Mouse (Mus musculus) embryonic facial prominence, embryonic 10.5 days (tissue): ENCODE data around the gene St6gal1. TPM values are rescaled to one million over a fixed set of nuclear protein-coding genes. Genes with fewer than 3 reads are reported as not detected.

Experiments
- DNase-seq: peaks from one replicate; pipeline ENCODE4 v3.0.0-alpha.2; 2017; ENCODE audit warnings: low spot score
- H3K27ac ChIP-seq: fragments of 300-500 bp; sonication (generic); replicated peaks from 2 replicates; pipeline ENCODE4 v1.5.1; 2016; ENCODE audit warnings: mild to moderate bottlenecking
- H3K27me3 ChIP-seq: fragments of 300-500 bp; sonication (generic); replicated peaks from 2 replicates; pipeline ENCODE4 v1.6.1; 2016; ENCODE audit warnings: low read depth, mild to moderate bottlenecking; ENCODE audit not compliant: poor library complexity, severe bottlenecking
- H3K36me3 ChIP-seq: fragments of 300-500 bp; sonication (generic); replicated peaks from 2 replicates; pipeline ENCODE4 v1.6.1; 2016; ENCODE audit warnings: mild to moderate bottlenecking, moderate library complexity
- H3K4me1 ChIP-seq: fragments of 300-500 bp; sonication (generic); 2 replicates; pipeline ENCODE4 v1.6.1; 2016
- H3K4me3 ChIP-seq: fragments of 300-500 bp; sonication (generic); 2 replicates; pipeline ENCODE4 v1.5.1; 2016; ENCODE audit warnings: mild to moderate bottlenecking, moderate library complexity
- H3K9me3 ChIP-seq: fragments of 300-500 bp; sonication (generic); 2 replicates; pipeline ENCODE4 v1.6.1; 2016; ENCODE audit warnings: mild to moderate bottlenecking
- WGBS: fragments of 180-500 bp; shearing (Covaris S2); methylation state at CpG from one replicate; pipeline ENCODE4 v1.1.7; 2016; 5-methylcytosine and 5-hydroxymethylcytosine counted together
- polyA plus RNA-seq: library from polyadenylated mRNA; unstranded; fragments of >200 nt; fragmentation: Nextera tagmentation; extraction: Ambion mirVana; gene quantifications from 2 replicates; pipeline ENCODE4 v1.2.1, GENCODE M21; 2016

The St6gal1 gene
- polyA plus RNA-seq, 1 experiment from 2014 or later = 27.3 TPM

DNA sequence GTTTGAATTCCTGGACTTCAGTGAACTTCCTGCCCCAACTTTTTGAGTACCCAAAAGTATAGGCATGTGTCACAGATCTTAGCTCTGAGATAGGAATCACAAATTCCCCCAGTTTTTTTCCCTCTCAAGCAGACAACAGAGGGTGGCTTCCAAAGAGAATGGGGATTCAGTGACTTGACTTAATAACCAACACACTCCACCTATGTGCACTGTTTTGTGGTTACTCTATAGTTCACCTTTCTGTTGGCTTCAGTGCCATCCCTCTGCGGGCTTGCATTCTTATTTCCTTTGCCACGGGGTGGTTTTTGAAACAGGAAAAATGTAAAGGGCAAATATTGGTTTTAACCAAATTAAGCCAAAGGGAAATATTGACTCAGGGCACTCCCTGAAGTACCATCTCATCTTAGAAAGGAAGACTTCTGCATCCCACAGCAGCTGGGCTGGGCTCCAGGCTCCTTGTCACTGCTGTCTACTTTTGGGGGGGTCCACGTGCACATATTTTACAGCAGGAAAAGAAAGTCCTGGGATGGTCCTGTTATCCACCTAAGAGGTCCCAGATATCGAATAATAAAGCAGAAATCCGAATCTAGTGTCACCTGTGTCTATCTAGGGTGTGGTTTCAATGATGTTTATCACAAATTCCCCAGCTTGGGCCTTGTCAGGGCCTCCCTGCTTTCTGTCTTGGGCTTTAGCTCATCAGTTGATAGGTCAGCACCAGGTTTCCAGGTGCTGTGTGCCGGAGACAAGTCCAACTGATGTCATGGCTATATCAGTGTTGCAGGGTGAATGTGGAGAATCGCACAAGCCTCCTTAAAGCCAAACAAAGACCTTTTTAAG lies 75.6 kb downstream of the St6gal1 start:
- no peak for DNase-seq
- no peaks in the 10 kb centered on the region for H3K27me3 ChIP-seq
- 0 out of 2 replicates have a peak, but pooled peaks cover 5% of the 10 kb centered on the region for H3K4me1 ChIP-seq
- H3K9me3 ChIP-seq = no peaks in the 10 kb centered on the region
- H3K4me3 ChIP-seq = no peak overlapping the region
- H3K36me3 ChIP-seq = peaks cover 22% of the 10 kb centered on the region
- H3K27ac ChIP-seq = no peak overlapping the region
- 81% methylated on average over 7 of the region's 7 CpGs for WGBS

DNA sequence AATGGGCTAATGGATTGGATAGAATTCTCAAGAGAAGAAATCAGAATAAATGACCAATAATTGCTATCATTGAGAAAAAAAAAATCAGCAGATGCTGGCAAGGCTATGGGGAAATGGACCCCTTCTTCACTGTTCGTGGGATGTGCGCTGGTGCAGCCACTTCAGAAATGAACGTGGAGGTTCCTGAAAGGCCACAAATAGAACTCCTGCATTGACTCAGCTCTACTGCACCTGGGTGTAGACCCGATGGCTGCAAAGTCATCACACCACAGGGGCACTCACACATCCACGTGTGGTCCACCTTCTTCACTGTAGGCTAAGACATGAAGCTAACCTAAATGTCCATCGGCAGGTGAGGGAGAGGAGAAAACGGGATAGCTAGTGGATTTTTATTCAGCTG lies 77.2 kb downstream of the St6gal1 start:
- Histone ChIP-seq H3K27ac (no peak overlapping the region), H3K9me3 (no peaks in the 10 kb centered on the region), H3K36me3 (peaks cover 20% of the 10 kb centered on the region), H3K4me1 (peaks cover 11% of the 10 kb centered on the region), H3K4me3 (no peak overlapping the region), H3K27me3 (no peaks in the 10 kb centered on the region)
- no peak for DNase-seq
- WGBS = 90% methylated on average over 7 of the region's 7 CpGs

- H3K36me3 ChIP-seq = peaks cover 12% of the 10 kb centered on the region
- no peaks in the 10 kb centered on the region for H3K9me3 ChIP-seq
- H3K4me3 ChIP-seq = no peak overlapping the region
- DNase-seq = no peak
- H3K27ac ChIP-seq = no peak overlapping the region
- H3K4me1 ChIP-seq = peaks cover 26% of the 10 kb centered on the region
- WGBS = 78% methylated on average over 10 of the region's 10 CpGs
- no peaks in the 10 kb centered on the region for H3K27me3 ChIP-seq
Measured at GRCm38 (mm10) chr16:23305830-23306623, 81.5 kb downstream of the St6gal1 start.

- Histone ChIP-seq H3K36me3 (peaks cover 12% of the 10 kb centered on the region), H3K9me3 (no peaks in the 10 kb centered on the region), H3K4me3 (no peak overlapping the region), H3K4me1 (peaks cover 26% of the 10 kb centered on the region), H3K27ac (no peak overlapping the region), H3K27me3 (no peaks in the 10 kb centered on the region)
- DNase-seq = no peak
- 64% methylated on average over 12 of the region's 12 CpGs for WGBS
Measured at GRCm38 (mm10) chr16:23307142-23307968, 82.8 kb downstream of the St6gal1 start.

DNA sequence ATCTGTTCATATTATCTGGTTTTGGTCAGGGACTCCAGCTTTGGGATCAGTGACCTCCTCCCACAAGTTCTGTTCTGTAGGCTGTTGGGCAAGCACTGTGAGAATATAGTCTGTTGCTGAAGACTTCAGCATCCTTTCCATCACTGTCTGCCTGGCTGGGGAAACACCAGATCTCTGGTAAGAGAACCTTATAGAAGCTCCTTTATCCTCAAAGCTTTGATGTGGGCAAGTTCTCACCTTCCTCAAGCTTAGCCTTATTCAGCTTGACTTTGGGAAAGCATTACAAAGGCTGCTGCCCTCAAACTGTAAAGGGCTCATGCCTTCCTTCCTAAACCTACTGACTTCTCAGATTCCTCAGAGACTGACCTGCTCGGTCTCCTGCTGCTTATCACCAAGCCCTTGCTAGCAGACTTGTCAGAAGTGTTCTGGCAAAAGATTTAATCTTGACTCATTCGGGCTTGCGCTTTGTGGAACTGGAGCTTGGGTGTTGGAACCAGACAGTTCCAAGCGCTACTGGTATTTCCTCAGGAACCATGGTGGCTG lies 83.5 kb downstream of the St6gal1 start:
- Histone ChIP-seq H3K9me3 (no peaks in the 10 kb centered on the region), H3K27ac (no peak overlapping the region), H3K27me3 (no peaks in the 10 kb centered on the region), H3K4me3 (no peak overlapping the region), H3K36me3 (peaks cover 11% of the 10 kb centered on the region), H3K4me1 (peaks cover 26% of the 10 kb centered on the region)
- WGBS = 78% methylated on average over 4 of the region's 4 CpGs
- no peak for DNase-seq

DNA sequence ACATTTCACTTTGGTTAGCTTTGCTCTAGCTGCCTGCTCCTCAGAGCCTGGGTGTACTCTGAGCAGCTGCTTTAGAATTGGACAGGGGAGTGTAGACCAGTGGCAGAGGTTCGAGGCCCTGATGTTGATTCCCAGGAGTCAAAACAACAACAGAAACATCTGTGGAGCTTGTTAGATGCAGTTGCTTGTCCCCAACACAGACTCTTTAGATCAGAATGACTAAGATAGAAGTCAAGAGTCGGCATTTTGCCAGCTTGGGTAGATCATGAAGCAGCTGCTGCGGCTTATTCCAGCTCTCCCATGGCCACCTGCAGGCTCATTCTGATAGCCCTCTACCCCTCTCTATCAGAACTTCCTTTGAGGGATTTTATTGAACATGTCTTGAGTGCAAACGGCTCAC lies 84.5 kb downstream of the St6gal1 start:
- no peak overlapping the region for H3K27ac ChIP-seq
- H3K27me3 ChIP-seq = no peaks in the 10 kb centered on the region
- 86% methylated on average over 4 of the region's 4 CpGs for WGBS
- DNase-seq = no peak
- no peaks in the 10 kb centered on the region for H3K9me3 ChIP-seq
- H3K4me1 ChIP-seq = peaks cover 21% of the 10 kb centered on the region
- H3K4me3 ChIP-seq = no peak overlapping the region
- peaks cover 8% of the 10 kb centered on the region; the same call in 1 of the 2 replicates for H3K36me3 ChIP-seq

GRCm38 (mm10) chr16:23312604-23313003 lies 88.1 kb downstream of the St6gal1 start:
- no peak for DNase-seq
- Histone ChIP-seq H3K36me3 (peaks cover 9% of the 10 kb centered on the region), H3K4me1 (peaks cover 19% of the 10 kb centered on the region), H3K27me3 (no peaks in the 10 kb centered on the region), H3K27ac (no peak overlapping the region), H3K9me3 (no peaks in the 10 kb centered on the region), H3K4me3 (no peak overlapping the region)
- WGBS = 92% methylated on average over 9 of the region's 9 CpGs

GRCm38 (mm10) chr16:23314790-23315189 lies 90.2 kb downstream of the St6gal1 start:
- WGBS = 14% methylated on average over 7 of the region's 7 CpGs
- DNase-seq = peak; percentile 14
- H3K36me3 ChIP-seq = peaks cover 27% of the 10 kb centered on the region
- H3K4me1 ChIP-seq = peaks cover 14% of the 10 kb centered on the region
- H3K27me3 ChIP-seq = no peaks in the 10 kb centered on the region
- no peak overlapping the region for H3K4me3 ChIP-seq
- H3K27ac ChIP-seq = peak overlapping the region; percentile 54; the same call in 1 of the 2 replicates
- H3K9me3 ChIP-seq = no peaks in the 10 kb centered on the region

GRCm38 (mm10) chr16:23317411-23318047 lies 93.0 kb downstream of the St6gal1 start:
- 81% methylated on average over 7 of the region's 7 CpGs for WGBS
- peaks cover 14% of the 10 kb centered on the region for H3K4me1 ChIP-seq
- no peaks in the 10 kb centered on the region for H3K27me3 ChIP-seq
- H3K36me3 ChIP-seq = peaks cover 54% of the 10 kb centered on the region
- no peaks in the 10 kb centered on the region for H3K9me3 ChIP-seq
- no peak for DNase-seq
- no peak overlapping the region; the same call in 1 of the 2 replicates for H3K27ac ChIP-seq
- no peak overlapping the region for H3K4me3 ChIP-seq

GRCm38 (mm10) chr16:23320025-23320424 lies 95.5 kb downstream of the St6gal1 start:
- WGBS = 83% methylated on average over 3 of the region's 3 CpGs

GRCm38 (mm10) chr16:23320579-23320978 lies 96.0 kb downstream of the St6gal1 start:
- no peak for DNase-seq
- no peaks in the 10 kb centered on the region for H3K27me3 ChIP-seq
- peaks cover 59% of the 10 kb centered on the region for H3K36me3 ChIP-seq
- WGBS = 95% methylated on average over 6 of the region's 6 CpGs
- H3K4me3 ChIP-seq = no peak overlapping the region
- no peaks in the 10 kb centered on the region for H3K9me3 ChIP-seq
- H3K4me1 ChIP-seq = peaks cover 16% of the 10 kb centered on the region
- no peak overlapping the region for H3K27ac ChIP-seq

More at GRCm38 (mm10) chr16:23320025-23320424, 95.5 kb downstream of the St6gal1 start:
- no peak overlapping the region for H3K27ac ChIP-seq
- no peak for DNase-seq
- peaks cover 59% of the 10 kb centered on the region for H3K36me3 ChIP-seq
- no peak overlapping the region for H3K4me3 ChIP-seq
- H3K4me1 ChIP-seq = peaks cover 14% of the 10 kb centered on the region
- H3K27me3 ChIP-seq = no peaks in the 10 kb centered on the region
- H3K9me3 ChIP-seq = no peaks in the 10 kb centered on the region
